Mouse (Mus musculus) 416B (cell line): ENCODE measurements at regions not wholly inside any gene's neighbourhood (a gene's known extent, or its start where the extent isn't known, plus 50 kb on each side); places are given as distances from the start of the nearest gene placed in this dataset.

Experiments
- DNase-seq: peaks from one replicate; pipeline ENCODE4 v3.0.0; 2011; ENCODE audit warnings: low read depth

DNA sequence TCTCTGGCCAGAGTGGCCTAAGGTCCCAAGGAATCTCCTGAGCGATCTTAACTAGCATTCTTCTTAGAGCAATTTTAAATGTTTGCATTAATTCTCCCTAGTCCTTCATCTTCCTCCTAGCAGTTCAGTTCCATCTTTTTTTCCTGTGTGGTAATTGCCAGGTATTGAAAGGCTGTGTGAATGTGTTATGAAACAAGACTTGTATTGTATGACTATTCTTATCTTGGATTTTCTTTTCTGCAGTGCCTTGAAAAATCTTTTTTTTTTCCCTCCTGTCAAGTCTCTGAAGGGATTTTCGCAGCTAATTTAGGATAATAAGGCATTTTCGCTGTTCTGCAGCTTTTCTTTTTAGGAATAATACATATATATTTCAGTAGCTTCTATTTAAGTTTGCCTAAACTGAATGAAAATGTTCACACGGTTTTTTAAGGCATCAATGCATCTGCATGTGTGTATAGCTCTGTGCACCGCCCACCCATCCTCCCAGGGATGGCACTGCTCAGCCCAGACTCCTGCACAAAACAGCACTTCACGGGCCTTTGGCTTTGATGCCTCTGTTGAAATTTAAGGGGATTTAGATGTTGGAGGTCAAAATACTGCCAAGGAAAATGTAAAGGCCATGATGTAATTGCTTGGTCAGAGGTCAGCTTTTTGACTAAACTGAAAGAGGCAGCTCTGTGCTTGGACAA, 132.4 kb downstream of the Fgf9 start:
- DNase-seq = no peak

DNA sequence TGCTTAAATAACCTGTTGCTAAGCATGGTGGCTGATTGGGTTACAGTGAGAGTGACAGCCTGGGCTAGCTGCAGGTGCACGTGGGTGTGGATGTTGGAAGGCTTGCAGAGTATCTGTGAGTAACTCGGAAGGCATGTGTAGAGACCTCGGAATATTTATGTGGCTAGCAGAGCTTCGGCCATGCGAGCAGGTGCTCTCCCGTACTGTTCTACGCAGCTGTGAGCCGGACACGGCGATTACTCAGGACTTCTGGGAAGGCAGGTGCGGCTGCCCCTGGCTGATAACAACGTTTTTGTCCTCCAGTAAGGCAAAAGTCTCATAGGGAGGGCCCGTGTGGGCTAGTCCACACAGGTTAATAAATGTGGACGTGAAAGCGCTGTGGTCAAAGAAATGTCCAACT, 119.6 kb downstream of the Fgf9 start:
- DNase-seq = no peak

DNA sequence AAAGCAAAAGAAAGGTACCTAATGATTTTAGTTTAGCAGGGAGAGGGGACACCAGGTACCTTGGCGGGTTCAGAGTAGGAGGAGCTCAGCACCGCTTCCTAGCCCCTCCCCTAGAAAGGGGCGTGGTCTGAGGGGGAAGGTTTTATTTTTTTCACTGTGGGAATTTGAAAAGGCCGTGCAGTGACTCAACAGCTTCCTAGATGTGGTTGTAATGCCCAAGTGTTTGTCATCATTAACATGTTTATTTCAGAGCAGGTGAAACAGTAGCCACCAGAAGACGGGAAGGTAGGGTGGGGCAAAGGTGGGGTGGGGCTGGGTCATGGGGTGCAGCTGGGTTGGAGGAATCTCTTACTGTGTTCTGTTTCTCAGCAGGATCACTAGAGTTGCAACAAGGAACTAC, 112.5 kb downstream of the Fgf9 start:
- no peak for DNase-seq

DNA sequence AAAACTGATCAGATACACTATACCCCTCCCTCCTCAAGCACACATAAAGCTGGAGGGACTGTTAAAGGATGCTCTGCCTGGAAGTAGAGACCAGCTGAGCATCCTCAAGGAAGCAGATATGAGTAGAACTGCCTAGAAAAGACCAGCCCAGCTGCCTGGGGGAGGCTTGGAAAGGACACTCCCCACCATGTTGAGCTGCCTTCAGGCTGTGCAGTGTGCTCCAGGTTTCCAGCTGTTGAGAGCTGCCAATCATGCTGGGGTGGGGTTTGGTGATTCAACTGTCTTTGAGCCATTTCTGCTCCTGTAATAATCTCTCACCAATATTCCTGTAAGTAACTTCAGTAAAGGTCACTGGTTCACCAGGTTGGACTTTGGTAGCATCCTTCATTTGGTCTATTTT, 110.4 kb downstream of the Fgf9 start:
- DNase-seq = no peak

DNA sequence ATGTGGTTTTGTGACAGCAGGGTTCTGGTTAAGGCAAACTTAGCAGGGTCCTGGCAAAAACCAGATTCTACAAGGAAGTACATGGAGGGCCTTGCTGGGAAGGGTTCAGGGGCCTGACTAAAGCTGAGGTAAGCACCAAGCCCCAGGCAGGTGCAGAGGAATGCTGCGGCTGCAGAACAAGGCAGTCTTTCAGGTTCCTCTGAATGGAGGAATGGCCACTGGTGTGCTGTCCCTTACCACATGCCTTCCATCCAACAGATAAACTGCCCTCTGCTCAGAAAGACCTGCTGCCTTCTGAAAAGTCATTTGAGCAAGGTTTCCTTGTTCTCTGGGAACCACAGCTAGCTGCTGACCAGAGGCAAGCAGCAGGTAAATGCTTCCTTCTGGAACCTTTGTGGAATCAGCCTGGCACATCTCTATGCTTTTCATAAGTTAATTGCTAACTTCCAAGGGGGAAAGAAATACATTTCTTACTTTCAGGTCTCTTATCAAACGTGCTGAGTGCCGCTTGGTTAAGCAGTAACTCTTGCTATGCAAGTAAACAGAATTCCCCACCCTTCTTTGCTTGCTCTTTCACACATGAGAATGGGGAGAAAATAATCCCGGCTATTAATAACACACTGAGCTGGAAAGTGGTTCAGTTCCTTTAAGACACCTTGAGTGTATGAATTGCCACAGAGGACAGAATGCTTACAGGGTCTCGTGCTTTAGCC, 105.5 kb downstream of the Fgf9 start:
- no peak for DNase-seq

DNA sequence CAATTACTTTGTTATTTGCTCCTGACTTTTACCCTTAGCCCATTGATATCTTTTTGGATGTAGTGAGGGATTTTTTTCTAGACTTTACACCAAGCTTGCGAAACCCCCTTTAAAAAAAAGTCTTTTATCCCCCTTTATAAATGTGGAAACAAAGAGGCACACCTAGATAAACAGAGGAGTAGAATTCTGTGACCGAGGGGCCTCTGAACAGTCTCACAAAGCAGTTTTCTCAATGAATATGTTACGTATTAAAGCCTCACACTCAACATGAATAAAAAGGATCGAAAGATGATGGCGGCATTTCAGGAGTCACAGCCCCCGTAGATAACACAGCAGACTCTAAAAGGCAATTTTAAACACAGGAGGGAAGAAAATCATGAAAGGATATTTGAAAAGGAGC, 104.2 kb downstream of the Fgf9 start:
- no peak for DNase-seq

DNA sequence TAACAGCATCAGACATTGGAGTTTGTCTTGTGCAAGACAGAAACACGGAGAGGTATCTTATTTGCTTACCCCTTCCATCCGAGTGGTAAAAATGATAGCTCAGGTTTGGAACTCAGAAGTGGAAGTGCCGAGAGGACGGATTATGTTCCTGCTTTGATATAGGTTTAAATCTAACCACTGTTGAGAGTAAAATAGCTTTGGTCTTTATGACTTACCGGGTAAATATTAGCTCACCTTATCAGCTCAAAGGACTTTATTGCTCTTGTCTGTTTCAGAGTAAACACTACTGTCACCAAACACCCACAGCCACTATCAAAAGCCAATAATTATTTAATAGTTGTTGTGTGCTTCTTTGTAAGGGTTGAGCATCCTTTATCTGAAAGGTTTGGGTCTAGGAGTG, 98.6 kb downstream of the Fgf9 start:
- no peak for DNase-seq
